Comparison of ENCODE assay signal across 8 mouse cellular contexts in genomic region chr3:155093116-155093956, GRCm38 (mm10). TPM values are rescaled to one million over a fixed set of nuclear protein-coding genes. Genes with fewer than 3 reads are reported as not detected.
A peak's percentile ranks its signal among the peaks of the same experiment; 100 is the strongest.
DNase-seq lines count a peak whose midpoint lies in the region; ATAC-seq lines count a peak whose summit lies in the region.

TSS of gene Fpgt (minus strand) at chr3:155093403.
TSS of gene Lrriq3 (plus strand) at chr3:155093434.

- peaks cover 19% of the 10 kb centered on the region for H3K36me3 ChIP-seq in heart, embryonic 14.5 days (ENCODE audit: control insufficient read depth, insufficient read depth, low read length)
- H3K36me3 ChIP-seq in liver, embryonic 13.5 days = no peaks in the 10 kb centered on the region
- H3K36me3 ChIP-seq in stomach, embryonic 16.5 days (ENCODE audit: control insufficient read depth, insufficient read depth, low read length) = no peaks in the 10 kb centered on the region

- peak within 1 kb of the TSS; percentile 55 to 93 for H3K4me3 ChIP-seq in heart, embryonic 14.5 days (ENCODE audit: control insufficient read depth in 1 of 2, insufficient read depth in 1 of 2, low read depth in 1 of 2, low read length in 2 of 2)
- H3K4me3 ChIP-seq in liver, embryonic 13.5 days (replicated peaks) = peak within 1 kb of the TSS; percentile 71
- H3K4me3 ChIP-seq in stomach, embryonic 16.5 days (replicated peaks; ENCODE audit: low read length) = peak within 1 kb of the TSS; percentile 79

- H3K27ac ChIP-seq in heart, embryonic 14.5 days (replicated peaks in 1 of 2; ENCODE audit: control insufficient read depth in 1 of 2, insufficient read depth in 1 of 2, low read depth in 2 of 2, low read length in 2 of 2) = peak within 1 kb of the TSS; percentile 71 to 81
- peak within 1 kb of the TSS; percentile 47 for H3K27ac ChIP-seq in liver, embryonic 13.5 days
- peak within 1 kb of the TSS; percentile 84 for H3K27ac ChIP-seq in stomach, embryonic 16.5 days (ENCODE audit: low read length)

- H3K4me1 ChIP-seq in heart, embryonic 14.5 days (ENCODE audit: control insufficient read depth in 2 of 2, insufficient read depth in 2 of 2, low read length in 2 of 2) = no peaks in the 10 kb centered on the region; a peak in 1 of 4 replicates
- peaks cover 14% of the 10 kb centered on the region for H3K4me1 ChIP-seq in liver, embryonic 13.5 days (replicated peaks)
- H3K4me1 ChIP-seq in stomach, embryonic 16.5 days (ENCODE audit: control insufficient read depth, insufficient read depth, low read length) = peaks cover 6% of the 10 kb centered on the region

- DNase-seq in c-Kit-negative CD71-positive TER-119-positive erythroid progenitor cells, embryonic 14.5 days (ENCODE audit: low read depth, low spot score) = peak; percentile 47
- peak; percentile 89 for DNase-seq in fibroblast of lung, adult 2 months (ENCODE audit: low read depth)
- DNase-seq in kidney, postnatal 14 days = peak; percentile 93
- DNase-seq in liver, embryonic 13.5 days = peak; percentile 76
- peak; percentile 95 for DNase-seq in neural tube, embryonic 10.5 days (ENCODE audit: extremely low spot score, low spot score)

- peak within 1 kb of the TSS; percentile 70 for H3K4me2 ChIP-seq in heart, embryonic 14.5 days (ENCODE audit: low read length)
- peak within 1 kb of the TSS; percentile 80 for H3K4me2 ChIP-seq in liver, embryonic 13.5 days
- peak within 1 kb of the TSS; percentile 75 for H3K4me2 ChIP-seq in stomach, embryonic 16.5 days (ENCODE audit: low read depth, low read length)

- H3K9me3 ChIP-seq in heart, embryonic 14.5 days (ENCODE audit: control insufficient read depth, low read length) = no peaks in the 10 kb centered on the region
- no peaks in the 10 kb centered on the region for H3K9me3 ChIP-seq in liver, embryonic 13.5 days (replicated peaks)
- H3K9me3 ChIP-seq in stomach, embryonic 16.5 days (replicated peaks; ENCODE audit: control insufficient read depth, low read length) = no peaks in the 10 kb centered on the region

- peak; percentile 94 for ATAC-seq in CD4-positive, CD25-positive, alpha-beta regulatory T cell, adult 4 months
- peak; percentile 99 for ATAC-seq in heart, embryonic 14.5 days (ENCODE audit: insufficient number of reproducible peaks, insufficient read depth, low FRiP score, low read depth)
- ATAC-seq in liver, embryonic 13.5 days (ENCODE audit: low read depth) = peak; percentile 99
- peak; percentile 99 for ATAC-seq in stomach, embryonic 16.5 days (ENCODE audit: insufficient read depth, low FRiP score)

- H3K27me3 ChIP-seq in heart, embryonic 14.5 days (ENCODE audit: control insufficient read depth, insufficient read depth, low read length) = no peaks in the 10 kb centered on the region
- no peaks in the 10 kb centered on the region for H3K27me3 ChIP-seq in liver, embryonic 13.5 days
- no peaks in the 10 kb centered on the region for H3K27me3 ChIP-seq in stomach, embryonic 16.5 days (ENCODE audit: control insufficient read depth, insufficient read depth, low read length)

- H3K9ac ChIP-seq in heart, embryonic 14.5 days (ENCODE audit: low read length) = peak within 1 kb of the TSS; percentile 84
- peak within 1 kb of the TSS; percentile 72 for H3K9ac ChIP-seq in liver, embryonic 13.5 days
- H3K9ac ChIP-seq in stomach, embryonic 16.5 days (ENCODE audit: low read length) = peak within 1 kb of the TSS; percentile 80

- WGBS in heart, embryonic 14.5 days = 2% methylated on average over 42 of the region's 47 CpGs
- WGBS in liver, embryonic 13.5 days (ENCODE audit: insufficient replicate concordance) = 1% methylated on average over 45 of the region's 47 CpGs
- under 1% methylated on average over 47 of the region's 47 CpGs for WGBS in stomach, embryonic 16.5 days

RNA-seq across cellular contexts. Expression of gene Fpgt, which starts in this region (rescaled TPM):
- polyA plus RNA-seq in CD4-positive, CD25-positive, alpha-beta regulatory T cell, adult 4 months (2017; shearing (Covaris generic)) = 10 to 100 TPM; 29.3 to 33.9 TPM
- 14.3 and 16.6 TPM in 2 replicates for polyA plus RNA-seq in heart, embryonic 14.5 days (2014; fragmentation: Nextera tagmentation; extraction: Ambion mirVana)
- polyA plus RNA-seq in liver, embryonic 13.5 days (2015; fragmentation: Nextera tagmentation; extraction: Ambion mirVana) = 5.8 and 8.5 TPM in 2 replicates
- polyA plus RNA-seq in stomach, embryonic 16.5 days (2015; fragmentation: Nextera tagmentation; extraction: Ambion mirVana) = 17.1 and 19.7 TPM in 2 replicates

RNA-seq across cellular contexts. Expression of gene Lrriq3, which starts in this region (rescaled TPM):
- under 1 TPM; 0.73 to 0.77 TPM for polyA plus RNA-seq in CD4-positive, CD25-positive, alpha-beta regulatory T cell, adult 4 months (2017; shearing (Covaris generic))
- 0.54 and 0.57 TPM in 2 replicates for polyA plus RNA-seq in heart, embryonic 14.5 days (2014; fragmentation: Nextera tagmentation; extraction: Ambion mirVana)
- 0.22 and 0.31 TPM in 2 replicates for polyA plus RNA-seq in liver, embryonic 13.5 days (2015; fragmentation: Nextera tagmentation; extraction: Ambion mirVana)
- 0.74 and 1.2 TPM in 2 replicates for polyA plus RNA-seq in stomach, embryonic 16.5 days (2015; fragmentation: Nextera tagmentation; extraction: Ambion mirVana)

Comparison
In these comparisons a context has a peak if more than half of its experiments do, and no peak if none do; other contexts are left out.
1. Peak in every context shown above with its lines: DNase-seq, ATAC-seq, H3K4me3 ChIP-seq and H3K27ac ChIP-seq.